Mouse (Mus musculus) urinary bladder, postnatal 36 days (tissue): ENCODE results near the gene Prss36.
A peak's percentile ranks its signal among the peaks of the same experiment; 100 is the strongest.
"Not testable (repeated sequence)": the region's sequence is repeated elsewhere in the genome, so short reads cannot be mapped to it uniquely, and the experiment has no call there.

Experiments used
- DNase-seq, 2 experiments: peaks; one replicate each; pipeline ENCODE4 v3.0.0; 2022; ENCODE audit warnings: low spot score in 2 of 2, mixed read lengths in 1 of 2

Prss36 gene

DNA sequence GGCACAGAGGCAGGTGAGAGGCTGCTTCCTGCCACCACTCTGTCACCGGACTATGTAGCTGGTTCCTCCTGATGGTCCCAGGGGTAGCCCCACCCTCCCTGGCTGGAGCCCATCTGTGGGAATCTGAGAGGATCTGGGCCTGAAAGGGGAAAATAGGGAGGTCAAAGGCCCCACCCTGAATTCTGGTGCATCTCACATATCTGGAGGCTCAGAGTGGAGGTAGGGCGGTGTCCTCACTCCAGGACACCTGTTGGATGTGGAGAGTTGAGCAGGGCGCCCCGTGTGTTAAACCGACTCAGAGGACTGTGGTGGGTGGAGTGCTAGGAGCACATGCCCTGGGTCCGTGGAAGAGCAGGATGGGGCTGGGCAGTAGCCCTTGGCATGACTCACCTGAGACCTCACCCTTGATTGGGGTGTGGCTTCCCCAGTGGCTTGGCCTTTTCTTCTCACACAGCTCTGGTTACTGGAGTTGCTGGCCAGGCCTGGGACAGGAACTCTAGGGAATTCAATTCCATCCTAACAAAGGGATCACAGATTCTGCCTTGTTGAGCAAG is at the start of gene Prss36:
Gene Prss36, minus strand, starts transcription at position 256 of the 554 bp plus-strand sequence.
- DNase-seq = no peak

DNA sequence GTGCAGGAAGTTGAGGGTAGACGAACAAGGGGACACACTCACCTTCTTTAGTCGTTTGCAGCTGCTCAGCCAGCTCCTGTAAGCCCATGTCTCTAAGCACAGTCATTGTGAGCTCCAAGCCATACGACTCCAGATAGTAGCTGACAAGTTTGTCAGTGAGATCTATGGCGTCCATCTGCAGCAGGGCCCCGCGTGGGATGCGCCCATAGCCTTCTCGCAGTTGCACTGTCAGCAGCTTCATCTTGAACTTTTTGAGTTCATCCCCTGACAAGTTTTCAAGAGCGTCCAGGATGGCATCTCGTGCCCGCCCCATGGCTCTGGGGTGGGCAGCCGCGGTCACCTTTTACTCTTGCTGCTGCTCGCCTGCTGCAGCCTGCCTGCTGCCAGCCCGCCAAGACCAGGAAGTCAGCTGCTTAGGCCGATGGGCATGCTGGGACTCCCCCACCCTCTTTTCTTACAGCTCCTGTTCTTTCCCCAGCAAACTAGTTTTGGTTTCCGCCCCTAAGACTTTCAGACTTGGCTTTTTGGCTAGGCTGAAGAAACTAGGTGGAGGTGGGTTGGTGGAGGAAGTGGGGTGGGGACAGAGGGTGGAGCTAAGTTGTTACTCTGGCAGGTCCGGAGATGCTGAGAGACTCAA is 46.9 kb upstream of the Prss36 start, which contains the start of gene Pycard:
Gene Pycard, minus strand, starts transcription at position 527 of the 637 bp plus-strand sequence.
- DNase-seq = peak; percentile 56 to 63

DNA sequence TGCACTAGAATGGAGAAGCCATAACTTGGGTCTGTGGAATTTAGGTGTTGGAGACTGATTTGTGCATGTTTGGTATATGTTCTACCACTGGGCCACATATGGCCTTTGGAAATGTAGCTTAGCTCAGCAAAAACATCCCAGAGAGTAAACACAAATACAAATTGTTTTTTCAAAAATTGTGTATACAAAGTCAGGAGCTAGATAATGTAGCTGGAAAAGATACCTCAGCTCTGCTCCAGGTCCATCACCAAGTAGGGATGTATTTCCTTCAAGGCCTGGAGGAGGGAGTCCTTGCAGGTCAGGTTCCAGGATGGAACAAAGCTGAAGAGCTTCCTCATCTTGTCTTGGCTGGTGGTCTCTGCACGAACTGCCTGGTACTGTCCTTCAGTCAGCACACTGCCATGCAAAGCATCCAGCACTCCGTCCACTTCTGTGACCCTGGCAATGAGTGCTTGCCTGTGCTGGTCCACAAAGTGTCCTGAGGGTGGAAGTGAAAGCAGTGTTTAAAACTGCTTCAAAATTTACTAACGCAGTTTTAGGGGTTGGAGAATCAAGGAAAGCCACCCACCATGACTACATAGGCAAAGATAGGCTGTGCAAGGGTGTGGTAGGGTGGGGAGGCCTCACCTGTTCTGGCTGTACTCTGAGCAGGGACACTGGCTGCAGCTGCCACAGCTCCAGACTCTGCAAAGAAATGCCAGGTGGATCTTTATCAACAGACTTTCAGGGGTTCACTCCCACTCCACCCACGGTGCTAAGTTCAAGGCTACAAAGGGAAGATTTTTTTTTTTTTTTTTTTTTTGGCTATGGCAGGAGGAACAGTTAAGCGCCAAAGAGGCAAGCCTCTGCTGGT is 46.2 kb upstream of the Prss36 start:
- DNase-seq = no peak

DNA sequence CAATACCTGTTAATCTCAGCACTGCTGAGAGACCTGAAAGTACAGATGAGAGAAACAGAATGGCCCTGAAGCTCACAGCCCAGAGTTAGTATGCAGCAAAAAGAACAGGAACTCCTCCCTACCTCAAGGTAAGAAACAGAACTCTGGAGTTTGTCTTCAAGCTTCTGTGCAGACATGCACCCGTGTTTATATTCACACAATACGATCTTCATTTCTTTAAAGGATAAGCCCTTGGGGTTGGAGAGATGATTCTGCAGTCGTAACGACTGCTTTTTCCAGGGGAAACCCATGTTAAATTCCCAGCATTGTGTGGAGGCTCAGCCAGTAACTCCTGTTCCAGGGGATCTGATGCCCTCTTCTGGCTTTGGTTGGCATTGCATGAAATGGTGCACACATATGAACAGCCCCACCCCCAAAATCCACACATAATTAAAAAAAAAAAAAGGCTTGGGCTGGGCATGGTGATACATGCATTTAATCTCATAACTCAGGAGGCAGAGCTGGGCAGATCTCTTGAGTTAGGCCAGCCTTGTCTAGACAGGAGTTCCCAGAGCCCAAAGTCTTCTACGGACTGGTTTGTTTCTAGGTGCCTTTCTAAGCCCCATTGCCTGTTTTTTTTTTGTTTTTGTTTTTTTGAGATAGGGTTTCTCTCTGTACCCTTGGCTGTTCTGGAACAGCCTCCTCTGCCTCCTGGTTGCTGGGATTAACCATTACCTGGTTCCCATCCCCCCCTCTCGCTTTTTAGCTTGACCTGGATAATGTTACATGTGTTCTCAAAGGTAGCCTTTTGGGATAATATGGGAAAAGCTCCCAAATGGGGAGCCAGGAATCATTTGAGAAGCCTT is 45.3 kb upstream of the Prss36 start:
- DNase-seq = peak; percentile 60 to 70

DNA sequence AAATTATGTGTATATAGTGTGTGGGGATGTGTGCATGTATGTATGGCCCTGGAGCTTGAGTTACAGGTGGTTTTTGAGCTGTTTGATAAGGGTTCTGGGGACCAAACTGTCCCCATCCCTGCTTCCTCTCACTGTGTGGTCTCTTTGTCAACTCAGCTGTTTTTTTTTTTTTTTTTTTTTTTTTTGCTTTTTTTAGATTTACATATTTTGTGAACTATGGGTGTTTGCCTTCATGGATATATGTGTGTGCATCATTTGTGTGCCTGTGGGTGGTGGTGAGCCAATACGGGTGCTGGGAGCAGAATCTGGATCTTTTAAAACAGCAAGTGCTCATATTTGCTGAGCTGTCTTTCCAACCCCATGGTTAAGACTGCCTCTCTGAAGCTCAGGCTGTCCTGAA is 42.4 kb upstream of the Prss36 start:
- DNase-seq = no peak

DNA sequence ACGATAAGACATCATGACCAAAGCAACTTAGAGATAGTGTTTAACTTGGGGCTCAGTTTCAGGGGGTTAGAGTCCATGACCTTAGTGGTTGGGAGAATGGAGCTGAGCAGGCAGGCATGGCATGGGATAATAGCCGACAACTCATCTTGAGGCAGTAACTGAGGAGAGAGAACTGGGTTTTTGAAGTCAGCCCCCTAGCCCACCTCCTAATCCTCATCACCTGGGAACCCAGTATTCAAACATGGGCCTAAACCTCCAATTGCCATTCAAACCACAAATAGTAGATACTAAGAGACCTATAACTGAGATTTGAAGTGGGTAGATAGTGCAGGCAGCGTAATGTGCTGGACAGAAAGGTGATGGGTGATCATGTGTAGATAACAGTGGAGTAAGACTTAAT is 34.1 kb upstream of the Prss36 start:
- no peak for DNase-seq

DNA sequence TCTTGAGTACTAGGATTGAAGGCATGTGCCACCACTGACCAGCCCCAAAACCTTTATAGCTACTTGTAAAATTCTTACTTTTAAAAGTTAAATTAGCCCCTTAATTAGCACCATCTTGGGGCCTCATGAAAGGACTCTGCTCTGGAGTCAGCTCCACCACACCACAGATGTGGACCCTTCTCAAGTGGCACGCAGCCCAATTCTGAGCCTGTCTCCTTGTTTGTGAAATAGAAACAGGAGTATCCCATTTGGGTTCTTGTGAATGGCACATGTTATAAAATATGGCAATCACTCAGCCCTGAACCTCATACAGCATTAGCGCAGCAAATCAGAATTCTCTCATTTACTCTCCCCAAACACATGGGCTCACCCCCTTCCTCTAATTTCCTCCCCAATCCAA is 32.3 kb upstream of the Prss36 start:
- DNase-seq = no peak

DNA sequence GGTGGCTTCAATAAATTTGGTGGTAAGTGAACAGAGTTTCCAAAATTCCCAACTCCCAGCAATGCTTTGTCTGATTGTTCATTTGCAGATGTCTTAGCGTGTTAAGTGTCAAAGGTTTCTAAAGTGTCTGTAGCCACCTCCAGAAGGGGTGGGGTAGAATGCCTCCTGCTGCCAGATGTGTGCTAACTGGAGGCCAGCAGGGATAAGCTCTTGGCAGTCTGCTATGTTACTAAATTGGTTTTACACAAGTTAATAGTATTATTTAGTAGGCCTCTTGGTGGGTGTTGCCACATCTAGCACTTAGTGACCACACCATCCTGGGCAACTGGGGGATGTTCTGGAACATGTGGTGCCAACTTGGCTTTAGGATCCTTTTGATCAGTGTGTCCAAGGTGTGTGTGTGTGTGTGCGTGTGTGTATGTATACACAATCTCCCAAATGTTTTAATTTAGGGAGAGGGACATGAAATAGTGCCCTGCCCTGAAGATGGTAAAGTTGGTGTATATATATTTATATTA is 27.9 kb upstream of the Prss36 start:
- DNase-seq = no peak

DNA sequence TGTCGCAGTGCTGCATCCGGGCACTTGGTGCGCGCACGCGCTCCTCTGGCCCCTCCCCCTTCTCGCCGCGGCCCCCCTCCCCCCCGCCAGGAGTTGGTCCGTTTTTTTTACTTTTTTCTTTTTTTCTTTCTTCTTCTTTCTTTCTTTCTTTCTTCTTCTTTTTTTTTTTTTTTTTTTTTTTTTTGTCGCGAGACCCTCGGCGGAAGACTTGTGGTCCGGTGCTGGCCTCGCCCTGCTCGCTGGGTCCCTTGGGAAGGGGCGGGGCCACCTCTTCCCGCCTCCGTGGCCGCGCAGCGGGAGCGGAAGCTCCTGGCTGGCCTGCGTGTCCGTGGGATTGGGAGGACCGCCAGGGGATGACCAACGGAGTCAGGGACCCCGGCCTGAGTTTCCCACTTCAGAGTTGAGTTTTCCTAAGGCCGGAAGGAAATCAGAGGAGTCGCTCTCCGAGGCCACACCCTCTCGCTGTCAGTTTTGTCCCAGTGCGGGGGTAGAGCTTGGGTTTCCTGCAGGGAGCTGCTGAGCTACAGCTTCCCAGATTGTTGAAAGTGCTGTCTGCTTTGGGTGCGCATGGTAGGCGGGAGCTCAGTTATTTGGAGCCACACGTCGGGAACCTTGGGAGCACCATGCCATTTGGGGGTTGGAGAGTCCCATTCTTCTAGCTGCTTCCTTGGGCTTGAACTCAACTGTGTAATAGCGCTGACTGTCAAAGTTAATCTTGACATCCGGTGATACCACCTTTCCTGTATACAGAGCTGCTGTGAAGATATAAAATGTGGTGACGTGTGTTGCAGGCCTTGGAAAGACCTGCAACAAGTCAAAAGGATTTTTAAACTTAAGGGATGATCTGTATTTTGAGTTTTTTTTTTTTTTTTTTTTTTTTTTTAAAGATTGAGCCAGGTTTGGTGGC is 21.6 kb upstream of the Prss36 start:
- peak; percentile 62 to 74 for DNase-seq

DNA sequence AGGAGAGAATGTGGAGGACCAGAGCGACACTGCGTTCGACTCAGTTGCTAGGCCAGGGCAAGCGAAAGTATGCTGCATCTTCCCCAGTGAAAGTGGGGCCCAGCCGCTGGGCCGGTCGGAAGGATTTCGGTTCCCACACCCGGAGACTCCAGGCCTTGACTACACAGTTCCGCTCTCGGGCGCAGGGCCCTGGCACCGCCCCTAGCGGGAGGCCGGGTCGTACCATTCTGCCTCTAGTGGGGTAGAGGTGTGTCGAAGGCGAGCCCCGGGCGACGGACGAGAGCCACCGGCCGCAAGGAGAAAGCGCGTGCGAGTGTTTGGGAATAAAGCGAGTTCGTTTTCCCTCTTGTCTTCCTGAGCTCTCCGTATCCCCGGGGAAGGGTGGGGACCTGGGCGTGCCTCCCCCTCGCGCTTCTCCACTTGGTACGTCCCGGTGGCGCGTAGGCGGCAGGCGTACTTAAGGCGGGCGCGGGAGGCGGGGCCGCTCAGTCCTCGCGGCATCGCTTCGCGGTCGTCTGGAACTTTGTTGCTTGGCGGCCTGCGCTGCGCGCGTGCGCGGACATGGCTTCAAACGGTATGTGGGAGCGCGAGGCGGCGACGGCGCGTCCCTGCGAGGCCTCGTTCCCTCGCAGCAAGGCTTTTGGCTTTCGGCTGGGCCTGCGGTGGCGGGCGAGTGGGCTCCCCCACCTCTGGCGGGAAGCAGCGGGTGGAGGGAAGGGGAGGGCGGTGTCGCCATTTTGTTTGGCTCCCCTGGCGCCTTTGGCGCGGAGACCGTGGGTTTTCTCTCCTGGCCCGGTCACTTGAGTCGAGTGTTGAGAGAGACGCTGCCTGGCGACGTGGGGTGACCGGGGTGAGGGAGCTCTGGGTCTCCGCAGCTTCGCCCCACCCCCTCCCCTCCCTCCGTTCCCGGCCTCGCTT is 20.7 kb upstream of the Prss36 start, which contains the start of gene Fus:
Gene Fus, plus strand, starts transcription at position 454 of the 918 bp plus-strand sequence.
- DNase-seq = peak; percentile 94

DNA sequence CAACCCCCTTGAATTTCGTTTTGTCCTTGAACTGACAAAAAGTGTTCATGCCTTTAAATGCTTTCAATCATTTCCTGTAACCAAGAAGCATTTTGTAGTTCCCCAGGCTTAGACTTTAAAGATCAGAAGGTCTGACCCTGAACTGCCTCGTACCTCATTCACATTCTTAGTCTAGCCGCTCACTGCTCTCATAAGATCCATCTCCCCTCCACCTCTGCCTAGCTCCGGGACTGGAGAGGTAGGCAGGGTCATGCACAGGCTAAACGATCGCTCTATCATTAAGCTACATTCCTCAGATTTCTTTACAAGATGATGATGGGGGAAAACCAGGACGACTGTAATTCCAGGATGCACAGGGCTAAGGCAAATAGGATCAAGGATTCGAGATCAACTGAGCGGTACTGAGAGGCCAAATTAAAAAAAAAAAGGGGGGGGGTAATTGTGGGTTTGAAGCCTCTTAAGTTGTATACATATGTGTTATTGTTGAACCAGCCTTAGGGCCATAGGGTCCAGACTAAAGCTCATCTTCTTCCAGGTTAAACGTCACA is 19.9 kb upstream of the Prss36 start:
- no peak for DNase-seq

DNA sequence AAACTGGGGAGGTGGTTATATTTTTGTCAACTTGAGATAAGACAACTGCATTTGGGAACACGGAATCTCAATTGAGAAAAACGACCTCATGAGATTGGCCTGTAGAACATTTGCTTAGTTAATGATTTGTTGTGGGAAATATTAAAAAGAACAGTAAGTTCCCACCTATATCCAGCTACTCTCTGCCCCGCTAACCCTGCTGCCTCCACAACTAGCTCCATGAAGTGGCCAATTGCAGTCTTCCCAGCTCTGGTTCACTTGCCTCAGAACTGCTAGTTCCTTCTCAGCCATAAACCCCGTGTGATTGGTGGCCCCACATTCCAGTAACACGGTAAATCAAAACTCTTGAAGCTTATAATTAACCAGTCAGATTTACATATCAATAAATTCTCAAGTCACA is 12.8 kb upstream of the Prss36 start:
- no peak for DNase-seq

DNA sequence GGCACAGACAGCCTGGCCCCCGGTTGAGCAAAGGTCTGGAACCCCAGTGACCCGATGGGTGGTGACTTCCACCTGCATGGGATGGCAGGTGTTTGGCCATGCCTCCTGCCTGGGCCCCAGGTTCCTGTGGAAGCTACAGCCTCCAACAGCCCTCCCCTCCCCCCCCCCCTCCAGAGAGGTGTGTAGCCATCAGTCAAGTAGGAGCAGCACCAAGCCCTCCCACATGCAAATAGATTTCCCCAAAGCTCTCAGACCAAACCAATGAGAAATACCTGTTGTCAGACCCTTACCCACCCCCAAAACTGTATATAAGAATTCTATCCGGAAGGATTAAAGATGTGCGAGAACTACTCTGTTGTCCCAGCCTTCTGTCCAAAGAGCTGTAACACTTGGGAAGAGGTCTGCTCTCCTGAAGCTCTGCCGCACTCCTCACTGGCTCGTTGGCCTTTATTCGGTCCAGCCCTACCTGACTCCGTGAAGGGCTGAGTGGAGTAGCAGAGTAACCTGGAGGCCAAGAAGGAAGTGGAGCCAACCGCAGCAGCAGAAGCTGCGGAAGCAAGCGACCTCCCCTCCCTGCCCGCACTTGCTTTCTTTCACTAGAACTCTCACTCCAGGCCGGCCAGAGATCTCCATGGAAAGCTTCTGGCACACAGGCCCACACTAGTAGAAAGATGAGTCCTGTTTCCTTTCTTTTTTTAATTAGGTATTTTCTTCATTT is 6.5 kb upstream of the Prss36 start:
- DNase-seq = no peak

DNA sequence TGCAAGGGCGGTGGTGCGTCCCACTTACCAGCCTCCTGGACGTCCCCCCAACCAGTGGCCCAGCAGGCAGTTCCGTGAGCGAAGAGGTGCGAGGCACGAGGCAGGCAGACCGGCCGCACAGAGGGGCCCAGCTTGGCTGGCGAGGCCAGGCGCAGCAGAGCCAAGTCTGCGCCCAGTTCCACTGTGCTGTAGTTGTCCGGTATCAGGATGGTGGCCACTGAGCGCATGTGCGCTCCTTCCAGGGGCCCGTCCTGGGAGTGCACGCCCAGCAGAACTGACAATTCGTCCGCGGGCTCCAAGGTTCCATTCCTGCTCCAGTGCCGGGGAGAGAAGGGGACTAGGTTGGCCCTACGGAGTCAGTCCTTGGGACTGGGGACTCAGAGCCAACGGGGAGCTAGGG is 1.9 kb downstream of the Prss36 start:
- DNase-seq = no peak

DNA sequence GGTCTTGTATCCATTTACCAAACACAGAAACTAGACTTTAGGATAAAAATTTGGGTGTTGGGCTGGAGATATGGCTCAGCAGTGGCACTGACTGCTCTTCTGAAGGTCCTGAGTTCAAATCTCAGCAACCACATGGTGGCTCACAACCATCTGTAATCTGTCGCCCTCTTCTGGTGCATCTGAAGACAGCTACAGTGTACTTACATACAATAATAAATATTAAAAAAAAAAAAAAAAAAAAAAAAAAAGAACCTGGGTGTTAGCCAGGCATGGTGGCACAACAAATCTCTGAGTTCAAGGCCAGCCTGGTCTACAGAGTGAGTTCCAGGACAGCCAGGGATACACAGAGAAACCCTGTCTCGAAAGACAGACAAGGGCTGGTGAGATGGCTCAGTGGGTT is 4.4 kb downstream of the Prss36 start:
- not testable (repeated sequence) for DNase-seq

DNA sequence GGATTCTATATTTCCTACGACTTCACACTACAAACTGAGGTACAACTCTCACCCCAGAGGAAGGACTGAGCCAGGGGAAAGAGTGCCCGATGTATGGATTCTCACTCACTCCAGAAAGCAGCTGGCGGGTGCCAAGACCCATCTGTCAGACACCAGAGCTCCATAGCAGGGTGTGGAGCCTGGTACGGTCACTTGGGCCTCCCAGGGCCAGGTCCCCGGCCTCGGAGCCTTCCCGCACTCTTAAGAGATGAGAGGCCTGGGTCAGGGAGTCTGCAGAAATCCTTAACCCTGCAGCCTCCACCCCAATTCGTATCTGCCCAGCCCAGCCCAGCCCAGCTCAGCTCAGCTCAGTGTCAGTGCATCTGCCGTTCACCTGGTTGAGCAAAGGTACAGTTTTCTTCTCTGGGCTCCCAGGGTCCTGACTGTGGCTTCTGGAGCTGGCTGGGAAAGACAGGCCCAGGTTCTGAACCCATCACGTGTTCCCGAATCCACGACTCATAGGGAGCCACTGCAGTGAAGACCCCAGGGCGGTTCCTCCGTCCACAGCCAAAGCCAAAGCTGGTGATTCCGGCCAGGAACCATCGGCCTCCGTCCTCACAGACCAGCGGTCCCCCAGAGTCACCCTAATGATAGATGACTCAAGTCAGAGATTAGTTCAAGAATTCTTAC is 10.2 kb downstream of the Prss36 start:
- DNase-seq = no peak

DNA sequence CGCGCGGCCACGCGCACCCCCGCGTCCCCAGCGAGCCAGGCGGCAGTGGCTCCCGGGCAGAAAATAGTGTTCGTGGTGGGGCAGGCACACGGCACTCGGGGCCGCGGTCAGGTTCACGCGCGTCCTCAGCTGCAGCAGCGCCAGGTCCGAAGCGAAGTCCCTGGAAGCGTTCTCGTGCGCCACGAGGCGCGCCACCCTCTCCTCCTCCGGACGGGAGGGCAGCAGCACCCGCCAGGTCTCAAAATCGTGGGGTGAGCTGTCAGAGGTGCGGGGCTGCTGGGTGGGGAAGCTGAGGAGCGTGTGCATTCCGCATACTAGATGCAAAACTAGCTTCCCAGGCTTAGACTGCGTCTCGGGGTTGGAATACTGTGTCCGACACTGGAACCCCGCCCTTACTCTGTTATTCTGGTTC is 10.8 kb downstream of the Prss36 start:
- no peak for DNase-seq
